Mouse (Mus musculus): ENCODE measurements around the gene Snx21.

GRCm38 (mm10) chr2:164804533-164805331 lies 19.1 kb downstream of the Snx21 start, which contains the start of the genes Acot8 and Zswim3:
- no peak for TF ChIP-seq CTCF (IDR thresholded peaks at IDR 0.05; ENCODE audit: control insufficient read depth, insufficient read depth, insufficient read length)
- no peak for TF ChIP-seq USF1 (IDR thresholded peaks at IDR 0.05; ENCODE audit: low read depth)
- no peak for TF ChIP-seq MAX (IDR thresholded peaks at IDR 0.05)
- no peak for TF ChIP-seq MYOD1 (IDR thresholded peaks at IDR 0.05; ENCODE audit: control insufficient read depth, insufficient read length, low read depth)
- no peak for TF ChIP-seq MYOG (IDR thresholded peaks at IDR 0.05; ENCODE audit: control insufficient read depth, extremely low read depth, insufficient read length)
